Mouse (Mus musculus): ENCODE data around the gene Olfr5. TPM values are rescaled to one million over a fixed set of nuclear protein-coding genes. Genes with fewer than 3 reads are reported as not detected.

The Olfr5 gene
- polyA plus RNA-seq, 1 experiment: not detected

GRCm38 (mm10) chr7:6429381-6429780, 57.4 kb downstream of the Olfr5 start:
- DNase-seq: no peak
- no peak overlapping the region for H3K4me3 ChIP-seq (ENCODE audit: insufficient read depth, low read depth, low read length)
- H3K4me1 ChIP-seq (ENCODE audit: control insufficient read depth, insufficient read depth, low read length): no peaks in the 10 kb centered on the region
- TF ChIP-seq CTCF (conservative IDR thresholded peaks at IDR 0.05; ENCODE audit: insufficient read depth, insufficient read length, low read depth, low read length): 0 out of 2 replicates have a peak, but pooled peaks have one; percentile 8
- TF ChIP-seq POLR2A (IDR thresholded peaks at IDR 0.05; ENCODE audit: low read depth, low read length): no peak
- no peaks in the 10 kb centered on the region for H3K27me3 ChIP-seq (replicated peaks; ENCODE audit: control insufficient read depth, insufficient read depth, low read length)
- 85% methylated on average over 3 of the region's 3 CpGs for WGBS
- no peaks in the 10 kb centered on the region for H3K36me3 ChIP-seq (ENCODE audit: control insufficient read depth, insufficient read depth, low read length)
- no peak overlapping the region for H3K27ac ChIP-seq (ENCODE audit: insufficient read depth, low read depth, low read length)

Other genes starting within 250 kb of the Olfr5 start
- not detected in 2 replicates for gene Epp13, start 234.2 kb downstream of the Olfr5 start, polyA plus RNA-seq (2012; rRNA removed)
- 0.75 and 0.95 TPM in 2 replicates for gene Zfp667, start 200.4 kb downstream of the Olfr5 start, polyA plus RNA-seq (2012; rRNA removed)
- gene Zfp583, start 155.7 kb downstream of the Olfr5 start, polyA plus RNA-seq (2012; rRNA removed): 0.36 and 0.45 TPM in 2 replicates
- 0.19 and 0.28 TPM in 2 replicates for gene Gm3854, start 143.2 kb downstream of the Olfr5 start, polyA plus RNA-seq (2012; rRNA removed)
- gene Zfp78, start 123.7 kb downstream of the Olfr5 start, polyA plus RNA-seq (2012; rRNA removed): 0.45 and 0.46 TPM in 2 replicates
- gene Zfp28, start 103.6 kb downstream of the Olfr5 start, polyA plus RNA-seq (2012; rRNA removed): 2.0 TPM in 2 replicates
- 0.03 TPM in 1 of 2 replicates, not detected in the other for gene Smim17, start 88.2 kb downstream of the Olfr5 start, polyA plus RNA-seq (2012; rRNA removed)
- gene Gm20715, start 76.7 kb downstream of the Olfr5 start, polyA plus RNA-seq (2012; rRNA removed): not detected in 2 replicates
- not detected in 2 replicates for gene Olfr1344, start 48.3 kb downstream of the Olfr5 start, polyA plus RNA-seq (2012; rRNA removed)
- not detected in 2 replicates for gene Olfr1336, start 30.8 kb downstream of the Olfr5 start, polyA plus RNA-seq (2012; rRNA removed)
- gene Olfr1346, start 19.8 kb downstream of the Olfr5 start, polyA plus RNA-seq (2012; rRNA removed): not detected in 2 replicates
- not detected in 2 replicates for gene Olfr1347, start 12.8 kb upstream of the Olfr5 start, polyA plus RNA-seq (2012; rRNA removed)
- gene Olfr1348, start 21.8 kb upstream of the Olfr5 start, polyA plus RNA-seq (2012; rRNA removed): not detected in 2 replicates
- not detected in 2 replicates for gene Olfr1349, start 36.0 kb upstream of the Olfr5 start, polyA plus RNA-seq (2012; rRNA removed)
- gene Olfr1350, start 77.9 kb upstream of the Olfr5 start, polyA plus RNA-seq (2012; rRNA removed): not detected in 2 replicates
- gene Zim1, start 209.5 kb upstream of the Olfr5 start, polyA plus RNA-seq (2012; rRNA removed): 0.53 and 1.2 TPM in 2 replicates
- 5.6 and 5.7 TPM in 2 replicates for gene Peg3, start 243.5 kb upstream of the Olfr5 start, polyA plus RNA-seq (2012; rRNA removed)
- 0.10 and 0.17 TPM in 2 replicates for gene Usp29, start 243.6 kb upstream of the Olfr5 start, polyA plus RNA-seq (2012; rRNA removed)